Mouse (Mus musculus) thymus, adult 18-20 months (tissue): ENCODE measurements around the gene Spats2l.

Experiments used
- DNase-seq, 2 experiments: peaks; one replicate each; pipeline ENCODE4 v3.0.0; 2022; ENCODE audit warnings: mixed read lengths in 2 of 2

Gene Spats2l

DNA sequence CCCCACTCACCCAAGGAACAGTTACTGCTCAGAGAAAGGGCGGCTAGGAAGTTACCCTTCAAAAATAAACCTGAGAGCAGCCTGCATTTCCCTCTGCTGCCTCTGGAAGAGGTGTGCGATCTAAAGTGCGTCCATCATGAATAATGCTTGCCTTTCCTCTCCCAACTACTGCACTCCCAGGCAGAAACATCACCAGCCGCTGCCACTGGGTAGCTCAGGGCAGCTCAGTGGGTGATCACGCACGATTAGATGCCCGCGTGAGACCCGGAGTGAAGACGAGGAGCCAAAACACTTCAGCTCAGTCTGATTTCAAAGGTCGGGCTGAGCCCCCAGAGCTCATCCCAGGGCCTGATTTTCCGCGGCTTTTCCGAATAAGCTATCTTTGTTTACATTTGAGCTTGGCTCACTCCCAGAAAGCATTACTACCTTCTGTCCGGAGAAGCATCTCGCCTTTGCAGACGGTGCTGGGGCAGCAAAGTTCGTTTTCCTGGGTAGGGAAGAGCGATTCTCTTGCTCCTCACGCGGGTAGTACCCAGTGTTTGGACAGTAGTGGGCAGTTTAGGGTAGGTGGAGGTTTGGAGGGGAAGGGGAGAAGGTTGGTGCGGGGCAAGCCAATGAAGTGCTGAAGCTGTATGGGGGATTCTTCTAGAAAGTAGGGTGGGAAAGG, at the start of gene Spats2l:
Gene Spats2l, plus strand, starts transcription at position 162 of the 667 bp plus-strand sequence.
- peak; percentile 1 to 3 for DNase-seq

DNA sequence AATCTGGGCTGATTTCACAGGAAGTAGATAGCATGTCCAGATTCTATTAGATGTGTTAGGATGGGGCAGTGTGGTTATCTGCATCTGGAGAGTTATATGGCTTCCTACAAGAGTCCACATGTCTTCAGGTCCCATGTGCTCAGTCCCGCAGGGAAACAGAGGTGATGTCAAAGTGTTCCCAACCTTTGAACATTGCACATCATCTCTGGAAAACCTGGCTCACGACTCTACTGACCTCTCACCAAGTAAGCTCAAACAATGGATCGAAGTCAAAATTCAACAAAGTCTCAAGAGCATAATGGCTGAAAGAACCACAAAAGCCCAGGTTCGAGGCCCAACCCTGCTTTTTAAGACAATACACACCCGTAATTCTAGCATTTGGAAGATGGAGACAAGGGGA, 48.7 kb upstream of the Spats2l start:
- DNase-seq, result no peak

DNA sequence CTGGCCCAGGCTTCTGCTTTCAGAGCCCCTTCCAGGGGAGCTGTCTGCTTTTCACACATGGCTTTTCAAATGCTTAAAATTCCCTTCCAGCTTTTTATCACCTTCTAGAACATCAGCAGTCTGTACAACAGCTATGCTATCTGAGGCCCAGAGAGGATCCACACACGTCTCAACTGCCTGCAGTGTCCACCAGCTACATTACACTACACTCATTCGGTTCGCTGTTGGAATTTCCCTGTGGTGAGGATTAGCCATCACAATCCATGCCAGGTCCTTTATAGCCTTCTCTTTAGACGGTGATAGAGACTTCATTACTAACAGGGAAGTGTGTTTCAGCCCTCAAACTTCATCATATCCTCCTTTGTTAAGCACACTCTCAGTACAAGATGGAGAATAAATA, 38.1 kb upstream of the Spats2l start:
- no peak for DNase-seq

DNA sequence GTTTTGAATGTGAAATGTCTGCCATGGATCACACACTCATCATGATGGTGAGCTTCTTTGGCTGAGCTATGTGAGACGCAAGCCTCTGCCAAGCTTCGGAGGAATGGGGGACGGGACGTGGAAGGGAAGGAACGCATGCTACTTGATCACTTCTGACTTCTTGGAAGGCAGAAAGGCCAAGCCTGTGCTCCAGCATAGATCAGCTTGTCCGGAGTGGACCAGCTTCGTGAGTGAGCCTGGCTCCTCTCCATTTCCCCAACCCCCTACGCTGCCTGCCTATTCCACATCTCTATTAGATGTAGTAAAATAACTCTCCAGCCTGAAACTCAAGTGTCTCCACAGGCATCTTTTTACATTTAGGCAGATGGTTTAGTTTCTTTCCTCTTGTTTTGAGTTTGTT, 32.2 kb upstream of the Spats2l start:
- no peak for DNase-seq

DNA sequence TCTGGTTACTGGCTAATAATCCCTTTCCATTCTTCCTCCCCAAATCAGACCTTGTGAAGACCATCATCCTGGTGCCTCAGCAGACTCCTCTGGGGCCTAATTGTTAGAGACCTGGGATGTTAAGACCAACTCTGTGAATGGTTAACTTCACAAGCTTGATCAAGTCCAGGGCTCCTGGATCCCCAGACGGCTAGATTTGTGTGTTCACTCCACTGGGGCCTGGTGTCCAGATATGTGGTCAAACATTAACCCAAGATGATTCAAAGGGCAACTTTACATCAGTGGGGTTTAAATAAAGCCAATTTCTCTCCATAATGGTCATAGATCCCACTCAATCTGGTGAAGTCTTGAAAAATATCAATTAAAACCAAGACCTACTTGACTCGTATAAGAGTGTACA, 31.7 kb upstream of the Spats2l start:
- no peak for DNase-seq

DNA sequence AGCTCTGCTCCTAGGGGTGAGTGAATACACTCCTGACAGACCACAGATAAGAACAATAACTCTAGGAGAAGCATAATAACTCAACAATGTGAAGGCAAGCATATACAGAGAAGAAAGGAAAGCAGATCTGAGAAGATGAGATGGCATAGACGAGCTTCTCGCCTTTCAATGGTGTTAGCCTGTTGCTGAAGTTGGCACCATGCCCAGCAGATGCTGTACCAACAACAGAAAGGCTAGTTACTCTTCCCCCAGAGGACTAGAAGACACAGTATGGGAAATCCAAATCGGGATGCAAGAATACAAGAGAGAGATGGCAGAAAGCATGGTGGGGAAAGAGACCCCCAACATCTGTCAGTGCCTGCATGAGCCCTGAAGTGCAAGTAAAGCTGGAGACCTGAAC, 22.2 kb upstream of the Spats2l start:
- no peak for DNase-seq

DNA sequence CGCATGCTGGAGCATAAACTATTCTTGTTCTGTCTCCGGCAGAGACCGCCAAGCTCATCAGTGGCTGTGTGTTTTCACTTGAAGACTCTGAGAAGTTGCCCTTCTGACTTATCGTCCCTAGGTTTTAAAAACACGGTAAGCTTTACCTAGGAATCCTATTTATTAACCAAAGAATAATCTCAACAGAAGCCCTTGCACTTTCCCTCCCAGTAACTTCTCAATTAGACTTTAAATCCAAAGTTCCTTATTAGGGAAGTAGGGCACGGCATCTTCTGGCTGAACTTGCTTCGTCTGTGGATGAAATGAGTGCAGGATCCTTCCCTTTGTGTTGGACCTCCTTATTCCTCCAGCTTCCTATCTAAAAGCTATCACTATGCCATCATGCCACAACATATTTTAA, 7.6 kb upstream of the Spats2l start:
- no peak for DNase-seq

DNA sequence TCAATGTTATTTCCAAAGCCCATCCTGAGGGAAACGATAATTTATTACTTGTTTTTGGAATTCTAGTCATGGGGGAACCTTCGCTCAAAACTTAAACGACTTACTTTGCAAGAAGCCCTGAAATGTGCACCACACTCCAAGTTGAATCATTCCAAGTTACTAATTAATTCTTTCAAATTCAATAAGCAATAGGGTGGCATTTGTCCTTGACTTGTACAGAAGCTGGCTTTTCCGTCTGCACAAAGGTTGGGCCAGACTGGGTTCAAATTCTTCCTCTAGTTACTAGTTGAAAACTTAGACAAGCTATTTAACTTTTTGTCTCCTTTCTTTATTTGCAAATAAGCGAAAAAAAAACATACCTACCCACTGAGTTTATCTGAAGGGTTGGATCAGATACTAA, 636 bp upstream of the Spats2l start:
- DNase-seq, result no peak

DNA sequence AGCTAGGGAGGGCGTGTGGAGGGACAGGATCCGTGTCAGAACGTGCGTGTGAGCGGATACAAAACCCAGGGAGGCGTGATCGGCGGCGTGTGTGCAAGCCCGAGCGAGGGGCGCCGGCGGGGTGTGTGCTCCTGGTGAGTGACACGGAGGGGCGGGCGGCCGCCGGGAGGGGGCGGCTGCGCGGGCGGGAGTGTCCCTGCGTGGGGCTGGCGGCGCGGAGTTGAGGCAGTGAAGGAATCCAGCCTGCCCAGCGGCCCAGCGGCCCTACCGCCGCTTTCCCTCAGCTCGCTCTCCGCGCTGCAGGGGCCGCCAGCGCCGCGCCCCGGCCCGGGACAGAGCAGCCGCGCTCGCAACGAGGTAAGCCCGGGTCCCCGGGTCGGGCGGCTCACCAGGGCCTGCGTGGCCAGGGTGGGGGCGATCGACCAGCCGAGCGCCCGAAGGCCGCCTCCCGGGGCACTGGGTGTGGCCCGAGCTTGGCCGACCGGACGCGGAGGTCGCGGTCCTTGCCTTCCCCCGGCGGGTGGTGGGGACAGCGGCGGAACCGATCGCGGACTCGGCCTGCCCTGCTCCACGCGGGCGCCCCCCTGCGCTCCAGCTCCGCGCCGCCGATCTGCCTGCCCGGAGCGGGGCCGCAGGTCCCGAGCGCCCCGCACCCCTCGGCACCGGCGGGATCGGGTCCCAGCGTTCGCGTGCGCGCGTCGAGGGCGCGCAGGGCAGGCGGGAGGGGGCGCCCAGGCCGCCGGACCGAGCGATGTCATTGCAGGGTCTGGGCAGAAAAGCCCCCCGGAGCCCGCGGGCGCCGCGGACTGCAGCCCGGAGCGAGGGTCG, 920 bp downstream of the Spats2l start:
- peak; percentile 38 to 54 for DNase-seq

DNA sequence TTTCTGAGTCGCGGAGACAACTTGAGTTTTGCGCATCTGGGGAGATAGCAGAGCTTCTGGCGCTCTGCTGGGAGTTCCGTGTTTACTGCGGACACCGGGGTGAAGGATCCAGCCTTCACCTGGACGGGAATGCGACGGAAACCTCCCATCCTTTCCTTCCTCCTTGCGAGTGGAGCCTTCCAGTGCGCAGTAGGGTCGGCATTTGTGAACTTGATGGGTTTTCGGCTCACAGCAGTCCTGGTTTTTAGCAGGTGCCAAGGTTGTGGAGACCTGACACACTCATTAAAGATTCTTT, 1.5 kb downstream of the Spats2l start:
- no peak for DNase-seq

DNA sequence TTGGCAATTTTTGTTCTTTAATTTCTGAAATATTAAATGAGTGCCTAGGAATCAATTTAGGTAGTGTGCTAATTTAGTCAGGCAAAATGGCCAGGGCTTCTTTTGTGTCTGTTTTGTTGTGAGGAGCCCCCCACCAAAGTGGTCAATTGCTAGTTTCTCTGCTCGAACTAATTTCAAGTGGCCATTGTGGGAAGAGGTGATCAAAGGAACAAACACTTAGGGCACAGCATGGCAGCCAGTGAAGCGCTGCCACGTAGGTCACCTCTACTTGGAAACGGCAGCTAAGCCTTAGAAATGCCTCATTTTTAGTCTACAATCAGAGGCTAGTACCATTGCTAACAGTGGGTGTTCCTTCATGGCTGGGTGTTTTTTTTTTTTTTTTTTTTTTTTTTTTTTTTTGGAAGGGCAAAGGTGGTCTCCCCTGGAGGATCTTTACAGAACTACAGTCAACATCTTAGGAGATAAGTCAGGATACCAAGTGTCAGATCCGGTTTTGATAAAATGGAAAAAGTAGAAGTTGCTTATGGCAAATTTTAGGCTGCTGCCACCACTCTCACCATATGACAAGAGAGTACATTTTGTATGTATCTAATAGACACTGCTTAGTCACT, 2.8 kb downstream of the Spats2l start:
- no peak for DNase-seq

DNA sequence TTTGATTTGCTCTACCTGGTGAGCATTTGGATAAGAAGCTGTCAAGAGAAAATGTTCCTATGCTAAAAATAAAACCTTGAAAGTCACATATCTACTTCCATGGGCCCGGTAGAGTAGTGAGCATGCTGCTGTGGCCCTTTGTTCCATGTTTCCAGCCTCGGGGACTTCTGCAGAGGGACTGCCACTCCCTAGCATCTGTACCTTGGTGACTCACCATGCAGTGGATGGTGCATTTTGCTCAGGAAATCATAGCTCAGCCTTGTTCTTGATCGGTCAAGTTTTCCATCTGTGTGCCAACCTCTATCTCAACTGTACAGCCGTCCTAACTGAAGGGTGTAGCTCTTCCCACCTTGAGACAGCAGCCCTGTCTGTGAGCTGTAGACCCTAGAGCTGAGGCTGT, 10.3 kb downstream of the Spats2l start:
- no peak for DNase-seq

DNA sequence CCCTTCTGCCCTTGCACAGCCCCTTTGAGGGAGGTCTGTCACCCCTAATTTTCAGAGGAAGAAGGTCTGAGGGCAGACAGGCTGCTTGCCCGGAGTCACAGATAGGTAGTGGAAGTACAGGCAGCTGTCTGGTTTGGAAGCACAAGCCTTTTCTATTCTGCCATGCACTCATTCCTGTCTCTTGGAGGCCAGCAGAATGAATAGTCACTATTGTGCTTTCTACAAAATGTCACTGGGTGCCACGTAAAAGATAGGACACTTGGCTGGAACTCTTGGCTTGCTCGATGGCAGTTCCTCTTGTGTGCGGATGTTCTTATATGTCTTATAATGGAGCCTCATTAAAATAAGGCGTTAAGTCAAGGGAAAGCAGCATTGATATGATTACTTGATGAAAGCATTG, 15.9 kb downstream of the Spats2l start:
- no peak for DNase-seq

DNA sequence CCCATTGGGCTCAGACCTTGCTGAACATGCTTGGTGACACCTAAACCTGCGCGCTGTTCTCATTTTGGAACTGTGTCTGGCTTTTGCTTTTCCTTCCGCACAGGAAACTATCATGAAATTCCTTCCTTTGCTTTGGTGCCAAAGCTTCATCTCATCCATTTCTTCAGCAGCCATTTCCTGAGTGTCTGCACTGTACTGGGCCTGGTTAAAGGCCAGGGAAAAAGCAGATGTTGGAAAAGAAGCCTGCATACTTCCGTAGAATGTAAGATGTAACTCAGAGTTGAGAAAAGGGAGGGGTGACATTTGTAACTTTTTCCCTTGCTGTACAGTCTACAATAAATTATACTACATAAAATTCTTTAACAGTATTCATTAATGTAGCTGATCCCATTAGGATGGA, 18.2 kb downstream of the Spats2l start:
- DNase-seq, result no peak

DNA sequence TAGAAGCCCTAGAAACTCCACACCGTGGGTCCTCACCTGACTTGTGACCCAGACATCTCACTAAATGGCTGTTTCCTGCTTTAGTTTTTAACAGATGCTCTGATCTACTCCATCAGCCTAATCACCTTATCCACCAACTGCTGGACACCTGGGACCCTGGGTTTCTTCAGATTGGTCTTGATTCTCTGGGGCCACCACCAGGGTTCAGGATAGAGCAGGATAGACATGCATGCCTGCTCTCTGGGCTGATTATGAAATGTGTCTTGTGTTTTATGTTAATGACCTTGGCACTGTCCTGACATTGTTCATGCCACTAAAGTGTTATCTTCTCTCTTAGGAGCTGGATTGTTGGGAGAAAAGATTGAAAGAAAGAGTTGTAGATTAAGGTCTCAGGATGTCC, 21.9 kb downstream of the Spats2l start:
- no peak for DNase-seq

DNA sequence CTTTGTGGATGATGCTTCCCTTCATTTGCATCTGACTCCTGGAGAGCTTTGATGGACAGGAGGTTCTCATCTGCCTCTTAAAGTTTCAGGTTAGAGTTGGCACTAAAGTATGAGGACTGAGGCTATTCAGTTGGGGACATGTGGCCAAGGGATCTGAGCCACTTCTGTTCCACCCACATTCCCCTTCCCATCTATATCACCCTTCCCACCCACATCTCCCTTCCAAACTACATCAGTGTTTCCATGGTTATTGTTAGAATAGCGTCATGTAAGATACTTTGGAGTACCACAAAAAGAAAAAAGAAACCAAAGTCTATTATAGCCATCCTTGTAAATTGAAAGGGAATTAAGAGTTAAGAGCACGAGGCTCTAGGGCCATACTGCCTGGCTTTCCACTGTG, 25.4 kb downstream of the Spats2l start:
- DNase-seq, result no peak

DNA sequence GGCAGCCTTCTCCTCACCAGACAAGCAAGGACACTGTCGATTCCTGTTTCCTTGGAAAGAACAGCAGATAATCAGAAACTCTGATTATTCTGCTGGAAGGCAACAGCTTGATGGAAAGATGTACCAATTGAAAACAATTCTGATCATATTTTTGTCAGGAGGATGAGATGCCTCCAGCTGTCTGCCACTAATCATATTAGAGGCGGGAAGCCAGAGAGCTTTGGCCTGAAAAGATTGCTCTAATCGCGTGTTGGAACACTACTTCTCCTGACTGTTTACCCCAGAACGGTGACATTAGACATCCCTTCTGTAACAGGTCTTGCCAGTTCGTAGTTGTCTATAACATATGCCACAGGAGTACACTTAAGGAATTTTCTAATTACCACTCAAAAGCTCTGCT, 26.9 kb downstream of the Spats2l start:
- no peak for DNase-seq

DNA sequence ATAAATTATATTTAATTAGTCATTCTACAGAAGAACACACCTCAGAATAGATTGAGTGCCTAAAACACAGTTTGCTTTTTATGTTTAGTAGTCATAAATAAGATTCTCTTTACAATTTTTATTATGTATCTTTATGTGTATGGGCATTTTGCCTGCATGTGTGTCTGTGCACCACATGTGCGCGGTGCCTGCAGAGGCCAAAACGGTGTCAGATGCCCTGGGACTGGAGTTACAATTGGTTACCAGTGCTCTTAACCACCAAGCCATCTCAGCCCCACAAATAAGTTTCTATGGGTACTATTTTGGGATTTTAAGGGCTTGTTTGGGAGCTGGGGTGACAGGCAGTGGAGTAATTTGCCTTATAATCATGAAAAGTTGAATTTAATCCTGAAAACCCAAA, 32.2 kb downstream of the Spats2l start:
- DNase-seq, result no peak

DNA sequence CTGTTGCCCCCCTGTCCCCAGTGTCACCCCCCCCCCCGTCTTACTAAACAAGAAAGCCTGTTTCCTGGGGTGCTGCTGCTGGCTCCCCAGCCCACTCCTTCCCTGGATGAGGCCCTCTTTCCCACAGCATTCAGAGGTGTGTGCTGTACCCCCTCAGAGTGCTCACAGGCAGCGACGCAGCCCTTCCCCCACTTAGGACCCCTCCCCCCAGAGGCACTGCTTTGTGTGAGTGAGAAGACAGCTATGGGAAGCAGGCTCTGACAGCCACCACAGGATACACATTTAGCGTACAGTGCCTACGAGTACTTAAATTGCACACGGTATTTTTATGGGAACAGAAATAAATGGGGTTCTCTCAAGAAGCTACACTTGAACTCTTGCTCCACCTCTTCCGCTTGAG, 33.9 kb downstream of the Spats2l start:
- no peak for DNase-seq

DNA sequence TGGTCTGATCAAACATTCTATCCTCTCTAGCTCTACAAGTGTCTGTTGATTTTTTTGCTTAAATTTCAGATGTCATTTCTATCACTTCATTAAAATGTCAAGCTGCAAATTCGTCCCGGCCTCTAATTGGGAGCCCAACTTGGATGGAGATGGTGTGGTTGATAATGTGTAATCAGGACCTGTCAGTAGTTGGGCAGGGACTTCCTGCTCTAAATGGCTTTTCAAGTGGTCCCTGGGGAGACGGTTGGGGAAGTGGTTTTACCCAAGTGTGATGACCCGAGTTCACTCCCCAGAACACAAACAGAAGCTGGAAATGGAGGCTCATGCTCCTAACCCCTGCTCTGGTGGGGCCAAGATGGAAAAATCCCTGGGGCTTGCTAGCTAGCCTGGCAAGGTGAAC, 36.3 kb downstream of the Spats2l start:
- DNase-seq, result no peak

DNA sequence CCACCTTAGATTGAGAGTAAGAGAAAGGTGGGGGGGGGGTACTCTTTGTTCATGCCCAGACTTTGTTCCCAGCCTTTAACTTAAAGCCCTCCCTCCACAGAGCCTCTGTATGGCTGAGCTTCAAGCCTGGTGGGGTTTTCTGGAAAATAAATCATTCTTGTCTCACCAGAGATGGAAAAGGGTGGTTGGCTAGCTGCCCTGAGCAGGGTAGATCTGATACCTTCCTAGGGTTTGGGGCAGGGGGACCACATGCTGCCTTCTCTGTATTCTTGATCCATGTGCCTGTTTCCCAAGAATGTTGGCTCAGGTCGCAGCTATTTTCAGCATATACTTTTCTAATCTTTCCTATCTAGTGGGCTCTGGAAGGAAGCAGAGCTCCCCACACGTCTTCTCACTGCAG, 43.1 kb downstream of the Spats2l start:
- DNase-seq, result no peak

DNA sequence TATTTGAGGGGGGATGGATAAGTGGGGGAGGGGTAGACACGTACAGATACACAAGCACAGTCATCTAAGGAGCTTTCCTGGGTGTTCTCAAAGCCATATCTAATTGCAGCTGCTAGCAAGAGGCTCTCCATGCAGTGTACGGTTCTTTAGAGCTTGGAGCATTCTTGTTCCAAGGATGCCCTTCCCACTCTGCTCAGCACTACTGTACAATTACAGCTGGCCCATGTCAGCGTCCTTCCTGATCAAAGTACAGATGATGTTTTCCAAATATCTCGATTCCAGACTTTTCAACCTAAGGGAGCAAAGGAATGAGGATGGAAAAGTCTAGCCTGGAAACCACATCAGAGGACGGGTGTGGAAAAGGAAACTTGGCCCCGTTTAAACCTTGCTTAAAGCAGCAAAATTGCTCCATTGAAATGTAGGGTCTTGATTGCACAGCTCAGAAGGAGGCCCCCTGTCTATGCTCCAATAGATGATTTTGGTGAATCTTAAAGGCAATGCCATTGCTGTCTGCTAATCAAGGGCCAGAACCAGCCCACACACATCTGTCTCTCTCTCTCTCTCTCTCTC, 46.6 kb downstream of the Spats2l start:
- DNase-seq, result no peak

DNA sequence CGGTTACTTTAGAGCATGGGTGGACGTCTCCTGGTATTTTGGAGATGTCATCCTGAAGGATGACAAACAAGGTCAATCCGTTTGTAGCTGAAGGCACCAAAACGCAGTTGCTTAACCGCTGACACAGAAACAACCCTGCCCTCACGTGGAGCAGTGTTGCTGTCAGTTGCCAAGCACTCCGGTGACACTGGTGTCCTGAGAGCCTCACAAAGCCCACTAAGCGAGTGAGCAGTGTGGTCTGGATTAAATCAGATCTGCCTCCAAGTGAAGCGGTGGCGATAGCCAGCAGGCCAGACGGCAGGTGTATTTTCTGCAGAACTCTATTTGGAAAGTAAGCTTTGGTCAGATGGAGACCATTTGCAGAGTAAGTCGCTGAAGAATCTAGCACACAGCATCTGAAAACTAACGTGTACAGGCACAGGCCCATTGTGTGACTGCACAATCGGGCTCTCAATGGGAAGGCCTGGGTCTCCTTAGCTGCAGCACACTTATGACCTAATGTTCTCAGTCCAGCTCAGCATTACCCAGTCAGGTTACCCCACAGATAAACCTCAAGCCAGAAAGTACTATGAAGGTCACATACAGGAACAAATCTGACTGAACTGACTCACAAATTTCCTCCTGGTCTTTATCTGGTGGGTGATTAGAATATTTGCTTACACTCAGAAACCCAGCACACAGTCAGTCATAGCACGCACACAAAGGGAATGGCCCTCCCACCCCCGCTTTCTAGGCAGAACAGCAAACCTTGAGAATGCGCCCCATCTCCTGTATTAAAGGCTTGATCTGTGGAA, 51.2 kb downstream of the Spats2l start:
- DNase-seq, result no peak
